Mouse (Mus musculus) liver, embryonic 18 days (tissue): Measurements from ENCODE around the gene Stat5a. TPM values are rescaled to one million over a fixed set of nuclear protein-coding genes. Genes with fewer than 3 reads are reported as not detected.

Experiments
- polyA plus RNA-seq: library from polyadenylated mRNA; depleted of rRNA; stranded (reverse); fragments of >200 nt; gene quantifications from 2 replicates; pipeline ENCODE4 v1.2.3, GENCODE M21; 2012; rRNA removed

The Stat5a gene
- polyA plus RNA-seq = 5.8 and 6.9 TPM in 2 replicates

GRCm38 (mm10) chr11:100858935-100859578 lies at the start of gene Stat5a:
Gene Stat5a (plus strand): TSS chr11:100859351.

DNA sequence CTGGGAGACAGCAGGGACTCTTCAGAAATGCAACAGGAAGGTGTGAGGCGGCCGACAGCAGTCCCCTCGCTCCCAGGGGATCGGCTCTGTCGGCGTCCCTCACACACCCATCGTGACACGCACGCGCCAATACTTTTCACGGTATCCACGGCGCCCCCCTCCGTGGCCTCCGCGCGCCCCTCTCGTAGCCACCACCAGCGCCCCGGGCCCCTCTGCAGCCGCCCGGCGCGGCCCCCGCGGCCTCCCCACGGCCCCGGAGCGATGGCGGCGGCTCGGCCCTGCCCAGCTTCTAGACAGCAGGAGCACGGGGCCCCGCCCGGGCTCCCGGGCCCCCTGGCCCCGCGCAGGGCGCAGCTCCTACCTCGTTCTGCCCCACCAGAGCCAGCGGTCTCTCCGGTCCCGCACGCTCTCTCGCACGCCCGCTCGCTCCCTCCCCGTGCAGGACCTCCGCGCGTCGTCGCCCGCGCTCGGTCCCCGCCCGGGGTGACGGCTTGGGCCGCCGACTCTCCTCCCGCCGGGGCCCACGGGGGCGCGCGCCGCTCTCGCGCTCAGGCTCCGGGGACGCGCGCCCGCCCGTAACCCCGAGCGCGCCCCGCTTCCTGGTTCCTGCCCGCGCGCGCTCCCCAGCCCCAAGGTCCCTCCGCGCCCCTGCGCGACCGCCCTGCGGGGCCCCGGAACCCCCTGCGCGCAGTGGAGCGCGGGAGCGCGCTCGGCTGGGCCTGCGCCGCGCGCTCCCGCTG lies 8.9 kb upstream of the Stat5a start, which contains the start of gene Stat5b:
TSS of gene Stat5b (minus strand) at position 687 of the 740 bp plus-strand sequence.

Other genes starting within 250 kb of the Stat5a start
- gene Nkiras2, start 240.1 kb upstream of the Stat5a start, polyA plus RNA-seq = 24.7 and 28.6 TPM in 2 replicates
- 66.1 and 73.5 TPM in 2 replicates for gene Dnajc7, start 239.2 kb upstream of the Stat5a start, polyA plus RNA-seq
- gene Zfp385c, start 166.9 kb upstream of the Stat5a start, polyA plus RNA-seq = 0.01 and 0.06 TPM in 2 replicates
- 7.3 and 8.9 TPM in 2 replicates for gene Dhx58, start 155.1 kb upstream of the Stat5a start, polyA plus RNA-seq
- 12.1 and 14.0 TPM in 2 replicates for gene Kat2a, start 146.9 kb upstream of the Stat5a start, polyA plus RNA-seq
- not detected in 2 replicates for gene Hspb9, start 145.5 kb upstream of the Stat5a start, polyA plus RNA-seq
- 96.2 and 98.0 TPM in 2 replicates for gene Rab5c, start 121.1 kb upstream of the Stat5a start, polyA plus RNA-seq
- gene Kcnh4, start 99.4 kb upstream of the Stat5a start, polyA plus RNA-seq = not detected in 2 replicates
- gene Hcrt, start 96.4 kb upstream of the Stat5a start, polyA plus RNA-seq = not detected in 2 replicates
- gene Ghdc, start 88.4 kb upstream of the Stat5a start, polyA plus RNA-seq = 3.8 and 4.0 TPM in 2 replicates
- 13.3 and 16.0 TPM in 2 replicates for gene Stat5b, start 8.6 kb upstream of the Stat5a start, polyA plus RNA-seq
- 33.5 and 39.3 TPM in 2 replicates for gene Stat3, start 80.2 kb downstream of the Stat5a start, polyA plus RNA-seq
- 14.0 and 15.8 TPM in 2 replicates for gene Cavin1, start 111.5 kb downstream of the Stat5a start, polyA plus RNA-seq
- gene Atp6v0a1, start 150.1 kb downstream of the Stat5a start, polyA plus RNA-seq = 20.6 and 24.1 TPM in 2 replicates
- gene Naglu, start 210.7 kb downstream of the Stat5a start, polyA plus RNA-seq = 9.4 and 9.9 TPM in 2 replicates
- 0.35 and 0.42 TPM in 2 replicates for gene Hsd17b1, start 219.1 kb downstream of the Stat5a start, polyA plus RNA-seq
- 30.0 and 30.3 TPM in 2 replicates for gene Coasy, start 223.2 kb downstream of the Stat5a start, polyA plus RNA-seq
- 19.0 and 21.5 TPM in 2 replicates for gene Mlx, start 227.9 kb downstream of the Stat5a start, polyA plus RNA-seq
- 7.1 and 7.6 TPM in 2 replicates for gene Psmc3ip, start 236.1 kb downstream of the Stat5a start, polyA plus RNA-seq